Mouse (Mus musculus) macrophage (primary cell): ENCODE measurements around the gene Pigb. TPM values are rescaled to one million over a fixed set of nuclear protein-coding genes. Genes with fewer than 3 reads are reported as not detected.
"Not testable (repeated sequence)": the region's sequence is repeated elsewhere in the genome, so short reads cannot be mapped to it uniquely, and the experiment has no call there.

Experiments
- H3K27ac ChIP-seq: fragments of 350-480 bp; formaldehyde crosslinking; 2 replicates; pipeline ENCODE4 v1.9.0; 2021
- H3K36me3 ChIP-seq: fragments of 350-480 bp; formaldehyde crosslinking; 2 replicates; pipeline ENCODE4 v1.9.0; 2021; ENCODE audit errors: inconsistent target
- H3K4me3 ChIP-seq: fragments of 350-480 bp; formaldehyde crosslinking; 2 replicates; pipeline ENCODE4 v1.9.0; 2021; ENCODE audit errors: inconsistent target
- H3K79me2 ChIP-seq: fragments of 350-480 bp; formaldehyde crosslinking; 2 replicates; pipeline ENCODE4 v1.9.0; 2021; ENCODE audit errors: inconsistent target
- WGBS: methylation state at CpG from one replicate; pipeline ENCODE4 v1.1.7; 2026; ENCODE audit warnings: inconsistent platforms; ENCODE audit not compliant: missing documents; 5-methylcytosine and 5-hydroxymethylcytosine counted together
- polyA plus RNA-seq: library from polyadenylated mRNA; stranded (reverse); fragments of 250-400 nt; gene quantifications from 3 replicates; pipeline ENCODE4 v1.2.4, GENCODE M21; 2018; ENCODE audit warnings: inconsistent platforms
- total RNA-seq, 78 experiments: library from RNA; depleted of rRNA; stranded (reverse); fragments of 250-400 nt; gene quantifications; 1 replicate in 9 of 78; 2 replicates in 24 of 78; 3 replicates in 43 of 78; 4 replicates in 2 of 78; pipeline ENCODE4 v1.2.4; 2018; ENCODE audit warnings: inconsistent platforms in 56 of 78

The Pigb gene
- total RNA-seq (2018; cell fraction: chromatin; rRNA removed), result 10 to 100 TPM in 17 of 26 experiments, 1 to 10 TPM in 9; 1.9 to 34.9 (median 14.9) TPM
- 10 to 100 TPM in 19 of 26 experiments, 1 to 10 TPM in 7; 7.2 to 14.5 (median 11.1) TPM for total RNA-seq (2018; cell fraction: cytosol; rRNA removed)
- total RNA-seq (2018; cell fraction: nucleus; rRNA removed), result 10 to 100 TPM in 20 of 26 experiments, 1 to 10 TPM in 6; 3.8 to 39.0 (median 14.2) TPM
- polyA plus RNA-seq, result 7.1 to 9.0 TPM (median 7.5 TPM) in 3 replicates

- Histone ChIP-seq H3K4me3 (peak within 1 kb of the TSS; percentile 93), H3K36me3 (no peaks in the 10 kb centered on the region), H3K27ac (peak within 1 kb of the TSS; percentile 68), H3K79me2 (peaks cover 18% of the 10 kb centered on the region)
- WGBS, result 27% methylated on average over 6 of the region's 6 CpGs
Measured at GRCm38 (mm10) chr9:73040080-73040479, at the start of gene Pigb. Pigb (minus strand) TSS chr9:73040378.

GRCm38 (mm10) chr9:73089222-73089920 is 49.2 kb upstream of the Pigb start:
- WGBS, result 19% methylated on average over 16 of the region's 16 CpGs
- Histone ChIP-seq H3K27ac (peak overlapping the region; percentile 46), H3K4me3 (no peak overlapping the region), H3K79me2 (no peaks in the 10 kb centered on the region), H3K36me3 (no peaks in the 10 kb centered on the region)

DNA sequence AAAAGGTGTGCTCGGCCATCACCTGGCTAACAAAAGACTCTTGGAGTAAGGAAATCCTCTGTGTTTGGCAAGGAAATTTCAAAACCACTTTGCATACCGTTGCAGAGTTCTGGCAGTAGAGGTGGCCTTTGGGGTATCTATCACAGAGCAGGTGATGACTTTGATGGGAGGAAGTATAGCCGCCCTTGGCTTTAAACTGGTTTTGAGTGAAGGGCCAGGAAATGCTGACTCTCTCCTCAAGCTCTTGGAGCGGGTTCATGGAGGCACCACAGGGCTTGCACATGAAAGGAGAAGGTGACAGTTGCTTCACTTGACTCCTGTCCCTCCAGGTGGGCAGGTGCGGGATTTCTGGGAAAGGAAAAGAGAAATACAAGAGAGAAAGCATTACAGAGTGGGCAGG is 47.4 kb upstream of the Pigb start:
- H3K36me3 ChIP-seq, result no peaks in the 10 kb centered on the region
- 58% methylated on average over 5 of the region's 5 CpGs for WGBS
- H3K79me2 ChIP-seq, result no peaks in the 10 kb centered on the region
- no peak overlapping the region for H3K4me3 ChIP-seq
- no peak overlapping the region for H3K27ac ChIP-seq

DNA sequence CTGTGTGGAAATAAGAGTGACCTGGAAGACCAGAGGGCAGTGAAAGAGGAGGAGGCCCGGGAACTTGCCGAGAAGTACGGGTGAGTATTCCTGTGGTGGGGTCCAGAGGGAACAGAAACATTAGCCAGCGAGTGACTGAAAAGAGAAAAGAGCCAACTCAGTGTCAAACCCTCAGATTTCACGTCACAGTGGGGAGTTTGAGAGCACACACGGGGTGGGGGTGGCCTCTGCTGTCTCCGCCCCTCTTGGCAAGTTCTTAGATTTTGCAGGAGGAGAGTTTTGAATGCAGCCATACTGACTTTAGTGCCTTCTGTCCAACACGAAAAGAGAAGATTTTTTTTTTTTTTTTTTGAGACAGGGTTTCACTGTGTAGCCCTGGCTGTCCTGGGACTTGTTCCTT is 46.9 kb upstream of the Pigb start:
- Histone ChIP-seq H3K27ac (no peak overlapping the region), H3K4me3 (no peak overlapping the region), H3K79me2 (no peaks in the 10 kb centered on the region), H3K36me3 (no peaks in the 10 kb centered on the region)
- WGBS, result 36% methylated on average over 8 of the region's 8 CpGs

- 7% methylated on average over 6 of the region's 6 CpGs for WGBS
- Histone ChIP-seq H3K79me2 (no peaks in the 10 kb centered on the region), H3K27ac (no peak overlapping the region), H3K4me3 (no peak overlapping the region), H3K36me3 (no peaks in the 10 kb centered on the region)
Measured at GRCm38 (mm10) chr9:73085845-73086244, 45.7 kb upstream of the Pigb start.

- H3K27ac ChIP-seq, result no peak overlapping the region
- H3K4me3 ChIP-seq, result no peak overlapping the region
- H3K36me3 ChIP-seq, result no peaks in the 10 kb centered on the region
- 64% methylated on average over 6 of the region's 6 CpGs for WGBS
- no peaks in the 10 kb centered on the region for H3K79me2 ChIP-seq
Measured at GRCm38 (mm10) chr9:73083956-73084355, 43.8 kb upstream of the Pigb start.

DNA sequence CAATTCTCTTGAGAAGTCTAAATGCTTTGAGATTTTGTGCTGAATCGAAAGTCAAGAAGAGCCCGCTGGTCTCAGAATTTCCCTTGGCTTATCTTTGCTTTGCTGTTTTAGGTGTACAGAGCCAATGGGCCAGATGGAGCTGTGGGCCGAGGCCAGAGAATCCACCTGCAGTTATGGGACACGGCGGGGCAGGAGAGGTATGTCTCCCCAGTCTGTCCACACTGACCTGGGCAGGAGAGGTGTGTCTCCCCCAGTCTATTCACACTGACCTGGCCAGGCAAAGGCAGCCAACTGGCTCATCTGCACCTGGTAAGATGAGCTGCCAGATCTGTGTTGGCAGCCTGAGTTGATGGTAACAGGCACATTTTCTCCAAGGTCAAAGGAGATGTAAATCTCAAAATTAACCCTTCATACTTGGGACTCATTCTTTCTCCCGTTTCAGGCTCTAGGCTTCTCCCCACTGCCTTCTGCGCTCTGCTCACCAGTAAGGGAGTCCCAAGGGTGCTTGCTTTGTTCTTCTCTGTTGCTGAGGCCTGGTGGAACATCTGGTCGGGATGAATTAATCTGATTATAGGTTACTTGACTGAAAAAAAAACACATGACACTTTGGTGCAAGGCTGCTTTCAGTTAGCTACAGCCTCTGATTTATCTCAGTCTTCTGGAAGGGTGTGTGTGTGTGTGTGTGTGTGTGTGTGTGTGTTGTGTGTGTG is 42.3 kb upstream of the Pigb start:
- Histone ChIP-seq H3K79me2 (no peaks in the 10 kb centered on the region), H3K4me3 (no peak overlapping the region), H3K27ac (no peak overlapping the region), H3K36me3 (no peaks in the 10 kb centered on the region)
- WGBS, result 100% methylated on average over 8 of the region's 8 CpGs

DNA sequence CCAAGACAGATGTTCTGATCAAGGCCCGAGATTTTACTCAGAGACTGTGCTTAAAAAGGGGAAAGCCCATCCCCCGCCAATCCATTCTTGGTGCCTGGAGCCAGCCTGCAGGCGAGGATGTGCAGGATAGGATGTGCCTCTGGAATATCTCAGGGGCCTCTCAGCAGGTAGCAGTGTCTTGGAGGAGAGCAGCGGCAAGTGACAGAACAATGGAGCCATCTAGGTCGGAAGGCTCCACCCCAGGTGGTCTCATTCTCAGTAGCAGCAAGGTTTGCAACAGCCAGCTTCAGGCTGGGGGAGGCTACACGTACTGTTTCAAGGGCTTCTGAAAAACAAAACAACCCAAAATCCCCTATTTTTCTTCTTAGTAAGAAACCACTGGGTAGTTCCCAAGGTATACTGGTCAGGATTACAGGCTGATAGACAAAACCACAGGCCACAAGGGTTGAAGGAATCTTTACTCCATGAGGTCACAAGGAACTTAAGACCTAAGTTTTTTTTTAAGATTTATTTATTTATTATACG is 39.7 kb upstream of the Pigb start:
- no peaks in the 10 kb centered on the region for H3K36me3 ChIP-seq
- WGBS, result 86% methylated on average over 7 of the region's 7 CpGs
- H3K79me2 ChIP-seq, result no peaks in the 10 kb centered on the region
- no peak overlapping the region for H3K27ac ChIP-seq
- no peak overlapping the region for H3K4me3 ChIP-seq

- H3K36me3 ChIP-seq, H3K27ac ChIP-seq, H3K79me2 ChIP-seq, H3K4me3 ChIP-seq: not testable (repeated sequence)
- 92% methylated on average over 4 of the region's 12 CpGs for WGBS
Measured at GRCm38 (mm10) chr9:73079349-73079748, 39.2 kb upstream of the Pigb start.

DNA sequence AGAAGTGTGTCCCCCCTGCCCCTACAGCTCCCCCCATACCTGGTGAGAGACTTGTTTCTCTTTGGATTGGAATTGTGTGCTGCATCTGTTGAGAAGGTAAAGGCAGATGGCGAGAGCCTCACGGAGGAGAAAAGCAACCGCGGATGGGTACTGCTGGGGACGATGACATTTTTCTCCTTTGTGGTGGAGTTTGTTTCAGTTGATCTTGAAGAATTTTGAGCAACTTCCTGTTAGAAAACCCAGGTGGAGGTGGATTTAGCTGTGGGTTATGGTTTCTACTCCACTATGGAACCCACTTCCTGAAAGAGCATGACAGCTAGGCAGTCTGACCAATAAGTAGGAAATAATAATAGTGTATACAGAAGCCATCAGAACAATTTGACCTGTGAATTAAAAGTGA is 33.0 kb upstream of the Pigb start:
- no peaks in the 10 kb centered on the region for H3K79me2 ChIP-seq
- no peaks in the 10 kb centered on the region for H3K36me3 ChIP-seq
- H3K27ac ChIP-seq, result no peak overlapping the region
- no peak overlapping the region for H3K4me3 ChIP-seq
- WGBS, result 13% methylated on average over 5 of the region's 5 CpGs

- Histone ChIP-seq H3K27ac (no peak overlapping the region), H3K36me3 (no peaks in the 10 kb centered on the region)
- 74% methylated on average over 8 of the region's 8 CpGs for WGBS
Measured at GRCm38 (mm10) chr9:73072426-73072825, 32.2 kb upstream of the Pigb start.

DNA sequence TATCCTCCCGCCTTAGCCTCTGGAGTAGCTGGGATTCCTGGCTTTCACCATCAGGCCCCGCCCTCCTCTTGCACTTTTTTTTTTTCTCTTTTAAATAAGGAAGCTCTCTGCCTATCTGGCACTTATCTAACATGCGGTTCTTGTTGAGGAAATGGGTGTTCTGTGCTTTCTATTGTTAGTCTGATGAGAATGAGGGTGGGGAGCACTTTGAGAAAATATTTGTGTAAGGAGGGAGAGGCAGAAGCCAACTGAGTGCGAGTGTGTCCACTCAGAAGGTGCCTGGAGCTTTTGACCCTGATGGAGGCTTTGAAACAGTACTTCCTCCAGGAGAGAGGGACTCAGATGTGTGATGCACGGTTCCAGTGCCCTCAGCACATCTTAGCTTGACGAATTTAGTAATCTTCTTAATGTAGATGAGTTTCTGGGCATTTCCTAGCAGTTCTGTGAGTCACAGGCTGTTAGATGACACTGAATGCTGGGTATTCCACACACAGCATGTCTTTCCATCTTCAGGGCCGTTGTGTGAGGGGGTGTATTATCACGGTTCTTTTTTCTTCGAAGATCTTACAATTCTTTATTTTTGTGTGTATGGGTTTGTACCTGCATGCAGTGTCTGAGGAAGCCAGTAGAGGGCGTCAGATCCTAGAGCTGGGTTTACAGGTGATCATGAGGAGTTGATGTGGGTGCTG is 30.9 kb upstream of the Pigb start:
- 34% methylated on average over 10 of the region's 10 CpGs for WGBS
- Histone ChIP-seq H3K4me3 (no peak overlapping the region), H3K79me2 (no peaks in the 10 kb centered on the region), H3K27ac (peak overlapping the region; percentile 19; the same call in 1 of the 2 replicates), H3K36me3 (no peaks in the 10 kb centered on the region)

More at GRCm38 (mm10) chr9:73072426-73072825, 32.2 kb upstream of the Pigb start:
- Histone ChIP-seq H3K79me2 (no peaks in the 10 kb centered on the region), H3K4me3 (no peak overlapping the region)

DNA sequence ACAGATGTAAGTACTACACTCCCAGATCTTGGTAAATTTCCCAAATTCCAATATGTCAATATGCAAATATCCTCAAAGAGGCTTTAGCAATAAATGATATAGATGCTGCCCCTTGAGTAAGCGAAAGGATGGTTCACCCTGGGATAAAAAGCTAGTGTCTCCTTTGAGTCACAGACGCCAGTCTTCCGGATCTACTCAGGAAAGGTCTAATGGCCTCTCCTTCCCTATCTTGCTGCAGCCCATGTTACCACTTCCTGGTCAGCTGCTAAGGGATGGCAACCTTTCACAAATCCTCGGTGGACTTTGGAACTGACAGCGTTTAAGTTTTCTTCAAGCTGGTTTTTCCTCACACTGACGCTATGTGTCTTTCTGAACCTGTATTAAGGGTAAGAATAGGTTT is 28.5 kb upstream of the Pigb start:
- H3K36me3 ChIP-seq, result no peaks in the 10 kb centered on the region
- no peak overlapping the region for H3K27ac ChIP-seq
- no peak overlapping the region for H3K4me3 ChIP-seq
- 35% methylated on average over 6 of the region's 6 CpGs for WGBS
- H3K79me2 ChIP-seq, result no peaks in the 10 kb centered on the region

DNA sequence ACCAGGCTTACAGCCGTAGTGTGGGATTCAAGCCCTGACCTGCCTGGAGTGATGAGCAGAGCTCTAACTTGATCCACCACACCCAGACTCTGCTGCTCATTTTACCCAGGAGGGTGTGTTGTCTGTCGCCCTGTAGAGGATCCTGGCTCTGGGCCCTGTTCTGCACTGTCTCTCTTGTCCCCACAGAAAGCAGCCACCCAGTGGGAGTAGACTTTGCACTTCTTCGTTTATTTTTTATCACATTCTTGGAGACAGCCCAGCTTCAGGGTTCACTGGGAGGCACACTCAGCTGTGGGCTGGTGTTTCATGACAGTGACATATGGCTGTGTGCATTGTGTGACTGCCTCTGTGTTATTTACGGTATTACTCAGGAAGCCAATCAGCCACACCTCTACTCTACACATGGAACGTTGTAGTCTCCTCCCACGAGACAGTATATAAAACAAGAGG is 28.1 kb upstream of the Pigb start:
- Histone ChIP-seq H3K27ac (no peak overlapping the region), H3K36me3 (no peaks in the 10 kb centered on the region), H3K4me3 (no peak overlapping the region), H3K79me2 (no peaks in the 10 kb centered on the region)
- 43% methylated on average over 6 of the region's 6 CpGs for WGBS
